Mouse (Mus musculus) stomach, postnatal 0 days (tissue): ENCODE data around the gene Kat5.

Source experiments
- CTCF ChIP-seq: IDR thresholded peaks from 2 replicates; pipeline ENCODE4 v1.5.1; 2016; ENCODE audit warnings: antibody characterized with exemption, low read depth, mild to moderate bottlenecking, moderate library complexity
- EP300 ChIP-seq: optimal IDR thresholded peaks from 2 replicates; pipeline ENCODE3; 2016; ENCODE audit warnings: antibody characterized with exemption

DNA sequence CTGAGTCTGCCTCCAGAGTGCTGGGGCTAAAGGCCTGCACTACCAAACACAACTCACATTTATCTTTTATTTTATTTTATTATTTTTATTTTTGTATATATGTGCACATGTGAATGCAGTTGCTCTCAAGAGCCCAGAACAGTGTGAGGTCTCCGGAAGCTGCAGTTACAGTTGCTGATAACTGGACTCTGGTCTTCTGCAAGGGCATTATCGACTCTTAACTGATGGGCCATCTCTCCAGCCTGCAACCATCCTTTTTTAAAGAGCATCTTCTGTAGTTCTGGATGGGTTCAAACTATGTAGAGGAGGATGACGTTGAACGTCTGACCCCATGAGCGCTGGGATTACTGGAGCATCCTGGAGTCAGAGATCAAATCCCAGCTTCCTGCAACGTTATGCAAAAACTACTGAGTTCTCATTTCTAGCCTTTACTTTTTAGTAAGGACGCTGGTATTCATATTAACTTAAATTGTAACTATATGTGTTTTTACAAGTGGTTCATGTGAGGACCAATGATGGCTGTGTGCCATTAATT, 26.1 kb upstream of the Kat5 start:
- TF ChIP-seq CTCF (no peak), EP300 (no peak)
